Mouse (Mus musculus): ENCODE data around the gene Cdk16. TPM values are rescaled to one million over a fixed set of nuclear protein-coding genes. Genes with fewer than 3 reads are reported as not detected.

Cdk16 gene
- total RNA-seq, 2 experiments from 2014 or later: 22.9 to 53.5 TPM

DNA sequence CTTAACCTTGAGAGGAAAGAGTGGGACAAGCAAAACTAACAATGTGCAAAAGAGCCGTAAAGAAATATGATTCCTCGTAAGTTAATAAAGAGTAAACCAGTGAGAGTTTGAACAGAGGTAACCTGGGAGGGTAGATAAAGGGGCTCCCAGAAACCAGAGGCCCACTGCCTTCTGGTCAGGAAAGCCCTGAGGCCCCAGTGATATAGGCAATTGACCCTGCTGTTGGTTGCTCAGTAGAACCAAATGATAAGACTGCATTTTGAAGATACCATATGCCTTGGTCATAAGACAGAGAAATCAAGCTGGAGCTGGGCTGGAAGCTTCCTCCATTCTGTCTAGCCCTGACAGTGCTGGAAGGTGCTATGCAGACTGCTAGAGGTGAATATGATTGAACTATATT is 61.1 kb downstream of the Cdk16 start:
- ATAC-seq (ENCODE audit: poor library complexity, severe bottlenecking): no peak

Other genes starting within 250 kb of the Cdk16 start
- not detected in 2 replicates for gene Rgn, start 138.2 kb upstream of the Cdk16 start, total RNA-seq (2015)
- gene Rgn, start 138.2 kb upstream of the Cdk16 start, total RNA-seq (2017): not detected in 2 replicates
- gene Rbm10, start 70.5 kb upstream of the Cdk16 start, total RNA-seq (2015): 17.3 and 19.2 TPM in 2 replicates
- 44.0 and 47.9 TPM in 2 replicates for gene Rbm10, start 70.5 kb upstream of the Cdk16 start, total RNA-seq (2017)
- 169 and 180 TPM in 2 replicates for gene Ndufb11, start 70.3 kb upstream of the Cdk16 start, total RNA-seq (2015)
- gene Ndufb11, start 70.3 kb upstream of the Cdk16 start, total RNA-seq (2017): 84.7 and 91.6 TPM in 2 replicates
- gene Uba1, start 29.6 kb upstream of the Cdk16 start, total RNA-seq (2015): 116 and 133 TPM in 2 replicates
- 142 and 148 TPM in 2 replicates for gene Uba1, start 29.6 kb upstream of the Cdk16 start, total RNA-seq (2017)
- gene Usp11, start 16.0 kb downstream of the Cdk16 start, total RNA-seq (2015): 5.5 and 5.8 TPM in 2 replicates
- gene Usp11, start 16.0 kb downstream of the Cdk16 start, total RNA-seq (2017): 5.1 and 5.2 TPM in 2 replicates
- gene Araf, start 109.9 kb downstream of the Cdk16 start, total RNA-seq (2015): 52.8 and 56.6 TPM in 2 replicates
- 25.9 and 41.2 TPM in 2 replicates for gene Araf, start 109.9 kb downstream of the Cdk16 start, total RNA-seq (2017)
- gene Timp1, start 182.2 kb downstream of the Cdk16 start, total RNA-seq (2015): not detected in 2 replicates
- gene Timp1, start 182.2 kb downstream of the Cdk16 start, total RNA-seq (2017): 0.55 TPM in 1 of 2 replicates, not detected in the other
- 2.1 TPM in 2 replicates for gene Syn1, start 233.1 kb downstream of the Cdk16 start, total RNA-seq (2015)
- 0.16 TPM in 1 of 2 replicates, not detected in the other for gene Syn1, start 233.1 kb downstream of the Cdk16 start, total RNA-seq (2017)
- gene Cfp, start 243.6 kb downstream of the Cdk16 start, total RNA-seq (2015): 150 and 157 TPM in 2 replicates
- gene Cfp, start 243.6 kb downstream of the Cdk16 start, total RNA-seq (2017): 116 and 120 TPM in 2 replicates